Mouse (Mus musculus): Measurements from ENCODE around the gene Prune2. TPM values are rescaled to one million over a fixed set of nuclear protein-coding genes. Genes with fewer than 3 reads are reported as not detected.
A peak's percentile ranks its signal among the peaks of the same experiment; 100 is the strongest.

The Prune2 gene
- polyA plus RNA-seq, 1 experiment from 2014 or later: 2.5 TPM

GRCm38 (mm10) chr19:17011261-17011995 is 55.5 kb downstream of the Prune2 start:
- Histone ChIP-seq H3K27me3 (replicated peaks) (no peaks in the 10 kb centered on the region), H3K27ac (no peak overlapping the region), H3K9ac (no peak overlapping the region), H3K4me1 (0 out of 2 replicates have a peak, but pooled peaks cover 5% of the 10 kb centered on the region), H3K4me3 (replicated peaks) (no peak overlapping the region), H3K36me3 (no peaks in the 10 kb centered on the region), H3K4me2 (no peak overlapping the region), H3K9me3 (no peaks in the 10 kb centered on the region)
- peak; percentile 78 for ATAC-seq (ENCODE audit: insufficient read depth, low FRiP score, low read depth)
- 18% methylated on average over 6 of the region's 6 CpGs for WGBS

- no peak overlapping the region for H3K9ac ChIP-seq
- H3K9me3 ChIP-seq: no peaks in the 10 kb centered on the region
- no peaks in the 10 kb centered on the region for H3K36me3 ChIP-seq
- H3K4me3 ChIP-seq (replicated peaks): no peak overlapping the region
- no peaks in the 10 kb centered on the region for H3K27me3 ChIP-seq (replicated peaks)
- no peak for ATAC-seq (ENCODE audit: insufficient read depth, low FRiP score, low read depth)
- H3K27ac ChIP-seq: no peak overlapping the region
- 0 out of 2 replicates have a peak, but pooled peaks cover 3% of the 10 kb centered on the region for H3K4me1 ChIP-seq
- WGBS: 42% methylated on average over 2 of the region's 2 CpGs
- no peak overlapping the region for H3K4me2 ChIP-seq
Observed at GRCm38 (mm10) chr19:17013085-17013484, 57.2 kb downstream of the Prune2 start.

- no peak for ATAC-seq (ENCODE audit: insufficient read depth, low FRiP score, low read depth)
- H3K9ac ChIP-seq: no peak overlapping the region
- 53% methylated on average over 10 of the region's 10 CpGs for WGBS
- H3K4me2 ChIP-seq: no peak overlapping the region
- H3K36me3 ChIP-seq: no peaks in the 10 kb centered on the region
- no peak overlapping the region for H3K4me3 ChIP-seq (replicated peaks)
- no peak overlapping the region for H3K27ac ChIP-seq
- H3K4me1 ChIP-seq: 0 out of 2 replicates have a peak, but pooled peaks cover 3% of the 10 kb centered on the region
- H3K9me3 ChIP-seq: no peaks in the 10 kb centered on the region
- H3K27me3 ChIP-seq (replicated peaks): no peaks in the 10 kb centered on the region
Observed at GRCm38 (mm10) chr19:17014337-17015124, 58.6 kb downstream of the Prune2 start.

DNA sequence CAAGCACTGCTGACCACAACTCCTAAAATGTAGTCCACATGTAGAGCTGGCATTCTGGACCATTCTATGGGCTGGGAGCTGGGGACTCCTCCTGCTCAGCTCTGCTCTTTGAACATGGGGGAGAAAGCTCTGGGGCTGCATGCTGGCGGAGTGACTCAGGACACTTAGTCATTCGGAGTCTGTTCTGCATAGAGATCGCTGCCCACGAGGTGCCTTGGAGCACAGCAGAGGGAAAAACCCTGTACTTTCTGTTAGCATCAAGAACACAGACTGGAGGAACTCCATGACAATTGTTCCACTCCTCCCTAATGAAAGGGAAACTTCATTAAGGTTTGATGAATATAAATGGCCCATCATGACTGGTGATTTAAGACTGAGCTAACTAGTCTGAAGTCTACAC is 68.8 kb downstream of the Prune2 start:
- 80% methylated on average over 4 of the region's 4 CpGs for WGBS
- no peak overlapping the region for H3K27ac ChIP-seq
- no peak overlapping the region for H3K4me3 ChIP-seq (replicated peaks)
- H3K4me2 ChIP-seq: no peak overlapping the region
- no peak overlapping the region for H3K9ac ChIP-seq
- ATAC-seq (ENCODE audit: insufficient read depth, low FRiP score, low read depth): no peak
- H3K27me3 ChIP-seq (replicated peaks): no peaks in the 10 kb centered on the region
- no peaks in the 10 kb centered on the region; the same call in 1 of the 2 replicates for H3K4me1 ChIP-seq
- H3K9me3 ChIP-seq: no peaks in the 10 kb centered on the region
- no peaks in the 10 kb centered on the region for H3K36me3 ChIP-seq

DNA sequence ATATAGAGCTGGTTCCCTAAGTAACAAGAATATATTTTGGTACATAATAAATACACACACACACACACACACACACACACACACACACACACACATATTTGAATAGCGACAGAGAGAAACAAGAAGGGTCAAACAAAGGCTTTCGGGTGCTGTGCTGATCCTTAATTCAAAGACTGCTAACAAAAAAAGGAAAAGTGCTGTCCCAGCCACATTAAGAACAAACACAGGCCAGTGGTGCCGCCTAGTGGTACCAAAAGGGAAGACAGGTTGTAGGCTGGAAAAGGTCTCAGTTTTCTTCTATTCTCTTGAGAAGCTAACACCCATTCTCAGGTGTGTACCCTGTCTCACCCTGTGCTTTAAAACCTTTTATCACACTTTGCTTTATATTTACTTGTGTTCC is 74.4 kb downstream of the Prune2 start:
- H3K27ac ChIP-seq: no peak overlapping the region
- no peak overlapping the region for H3K9ac ChIP-seq
- H3K9me3 ChIP-seq: no peaks in the 10 kb centered on the region
- no peaks in the 10 kb centered on the region; the same call in 1 of the 2 replicates for H3K4me1 ChIP-seq
- 7% methylated on average over 3 of the region's 3 CpGs for WGBS
- ATAC-seq (ENCODE audit: insufficient read depth, low FRiP score, low read depth): no peak
- H3K4me2 ChIP-seq: no peak overlapping the region
- no peaks in the 10 kb centered on the region for H3K36me3 ChIP-seq
- H3K4me3 ChIP-seq (replicated peaks): no peak overlapping the region
- H3K27me3 ChIP-seq (replicated peaks): no peaks in the 10 kb centered on the region

- WGBS: 80% methylated on average over 3 of the region's 3 CpGs
- no peak for ATAC-seq (ENCODE audit: insufficient read depth, low FRiP score, low read depth)
- Histone ChIP-seq H3K4me3 (replicated peaks) (no peak overlapping the region), H3K9ac (no peak overlapping the region), H3K36me3 (no peaks in the 10 kb centered on the region), H3K27me3 (replicated peaks) (no peaks in the 10 kb centered on the region), H3K4me1 (no peaks in the 10 kb centered on the region; the same call in 1 of the 2 replicates), H3K9me3 (no peaks in the 10 kb centered on the region), H3K4me2 (no peak overlapping the region), H3K27ac (no peak overlapping the region)
Observed at GRCm38 (mm10) chr19:17032314-17032713, 76.4 kb downstream of the Prune2 start.

DNA sequence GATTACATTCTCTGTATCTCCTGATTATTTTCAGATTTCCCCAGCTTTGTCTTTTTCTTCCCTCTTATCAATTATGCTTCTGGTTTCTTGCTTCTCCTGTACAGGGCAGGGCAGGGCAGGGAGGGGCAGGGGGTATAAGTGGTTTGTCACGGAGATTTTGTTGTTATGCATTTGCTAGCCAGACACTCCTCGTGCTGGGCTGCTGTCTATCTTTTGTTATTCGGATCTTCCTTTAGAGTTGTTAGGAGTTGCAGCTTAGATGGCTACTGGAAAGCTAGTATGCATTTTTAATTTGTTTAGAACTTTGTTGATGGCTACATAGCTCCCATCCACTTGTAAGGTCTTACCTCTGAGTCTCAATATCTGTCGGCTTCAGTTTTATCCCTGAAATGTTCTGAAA is 91.0 kb downstream of the Prune2 start:
- ATAC-seq (ENCODE audit: insufficient read depth, low FRiP score, low read depth): no peak
- H3K36me3 ChIP-seq: no peaks in the 10 kb centered on the region
- no peak overlapping the region for H3K4me3 ChIP-seq (replicated peaks)
- no peak overlapping the region for H3K9ac ChIP-seq
- 76% methylated on average over 4 of the region's 4 CpGs for WGBS
- no peaks in the 10 kb centered on the region for H3K4me1 ChIP-seq
- H3K9me3 ChIP-seq: no peaks in the 10 kb centered on the region
- no peak overlapping the region for H3K27ac ChIP-seq
- no peaks in the 10 kb centered on the region for H3K27me3 ChIP-seq (replicated peaks)
- H3K4me2 ChIP-seq: no peak overlapping the region

GRCm38 (mm10) chr19:17055892-17056291 is 100.0 kb downstream of the Prune2 start:
- Histone ChIP-seq H3K4me3 (replicated peaks) (no peak overlapping the region), H3K27ac (no peak overlapping the region), H3K4me2 (no peak overlapping the region), H3K4me1 (no peaks in the 10 kb centered on the region), H3K36me3 (no peaks in the 10 kb centered on the region), H3K9me3 (no peaks in the 10 kb centered on the region), H3K9ac (no peak overlapping the region), H3K27me3 (replicated peaks) (no peaks in the 10 kb centered on the region)
- ATAC-seq (ENCODE audit: insufficient read depth, low FRiP score, low read depth): no peak
- WGBS: 61% methylated on average over 3 of the region's 3 CpGs

- H3K4me3 ChIP-seq (replicated peaks): no peak overlapping the region
- no peak overlapping the region for H3K4me2 ChIP-seq
- no peaks in the 10 kb centered on the region for H3K4me1 ChIP-seq
- no peak for ATAC-seq (ENCODE audit: insufficient read depth, low FRiP score, low read depth)
- H3K9me3 ChIP-seq: no peaks in the 10 kb centered on the region
- H3K9ac ChIP-seq: no peak overlapping the region
- WGBS: 84% methylated on average over 5 of the region's 5 CpGs
- no peak overlapping the region for H3K27ac ChIP-seq
- H3K36me3 ChIP-seq: no peaks in the 10 kb centered on the region
- H3K27me3 ChIP-seq (replicated peaks): no peaks in the 10 kb centered on the region
Observed at GRCm38 (mm10) chr19:17060106-17060505, 104.2 kb downstream of the Prune2 start.

DNA sequence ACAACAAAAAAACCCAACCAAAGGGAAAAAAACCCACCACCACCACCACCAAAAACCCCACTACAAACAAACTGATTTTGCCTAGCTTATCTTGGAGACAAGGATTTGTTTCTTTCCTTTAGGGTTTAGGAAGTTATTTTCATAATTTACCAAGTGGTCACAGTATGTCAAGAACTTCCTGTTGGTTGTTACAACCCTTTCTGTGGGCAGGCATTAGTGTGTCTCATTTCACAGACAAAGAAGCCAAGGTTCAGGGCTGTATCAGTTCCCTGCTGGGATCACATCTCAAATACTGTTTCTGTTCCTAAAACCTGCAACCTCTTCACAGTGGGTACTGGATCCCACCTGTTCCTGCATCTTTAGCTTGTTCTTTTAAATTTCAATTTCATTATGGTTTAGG is 108.5 kb downstream of the Prune2 start:
- no peaks in the 10 kb centered on the region for H3K9me3 ChIP-seq
- H3K4me2 ChIP-seq: no peak overlapping the region
- no peak for ATAC-seq (ENCODE audit: insufficient read depth, low FRiP score, low read depth)
- no peaks in the 10 kb centered on the region for H3K36me3 ChIP-seq
- H3K4me3 ChIP-seq (replicated peaks): no peak overlapping the region
- no peaks in the 10 kb centered on the region for H3K27me3 ChIP-seq (replicated peaks)
- H3K9ac ChIP-seq: no peak overlapping the region
- no peak overlapping the region for H3K27ac ChIP-seq
- no peaks in the 10 kb centered on the region for H3K4me1 ChIP-seq

- Histone ChIP-seq H3K4me1 (no peaks in the 10 kb centered on the region), H3K27ac (no peak overlapping the region), H3K9me3 (no peaks in the 10 kb centered on the region), H3K9ac (no peak overlapping the region), H3K4me2 (no peak overlapping the region), H3K4me3 (replicated peaks) (no peak overlapping the region), H3K36me3 (no peaks in the 10 kb centered on the region), H3K27me3 (replicated peaks) (no peaks in the 10 kb centered on the region)
- no peak for ATAC-seq (ENCODE audit: insufficient read depth, low FRiP score, low read depth)
- 61% methylated on average over 7 of the region's 7 CpGs for WGBS
Observed at GRCm38 (mm10) chr19:17069067-17069466, 113.1 kb downstream of the Prune2 start.

DNA sequence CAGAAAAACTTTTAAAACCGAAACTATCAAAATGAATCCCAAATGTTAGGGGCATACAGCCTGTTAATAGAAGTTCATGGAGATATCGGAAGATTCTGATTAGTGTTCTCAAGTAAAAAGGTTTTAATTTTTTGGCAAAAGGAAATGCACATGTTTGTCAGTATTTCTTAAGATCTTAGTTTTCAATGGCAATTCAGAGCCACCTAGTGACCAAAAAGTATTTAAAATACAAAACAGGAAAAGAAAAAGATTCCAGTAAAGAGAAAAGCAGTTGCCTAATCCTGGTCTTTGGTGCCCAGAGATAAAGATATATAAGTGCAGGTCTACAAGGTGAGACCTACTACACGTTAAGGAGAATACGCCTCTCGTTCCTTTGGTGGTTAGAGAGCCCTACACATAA is 115.3 kb downstream of the Prune2 start:
- H3K4me2 ChIP-seq: no peak overlapping the region
- 82% methylated on average over 5 of the region's 5 CpGs for WGBS
- ATAC-seq (ENCODE audit: insufficient read depth, low FRiP score, low read depth): no peak

More for the DNA sequence above, 115.3 kb downstream of the Prune2 start:
- Histone ChIP-seq H3K4me3 (replicated peaks) (no peak overlapping the region), H3K9ac (no peak overlapping the region), H3K4me1 (no peaks in the 10 kb centered on the region), H3K27me3 (replicated peaks) (no peaks in the 10 kb centered on the region), H3K36me3 (no peaks in the 10 kb centered on the region), H3K27ac (no peak overlapping the region), H3K9me3 (no peaks in the 10 kb centered on the region)

Data from stomach, embryonic 15.5 days (tissue).